Mouse (Mus musculus): ENCODE data around the gene Klhl4.

Klhl4 gene

DNA sequence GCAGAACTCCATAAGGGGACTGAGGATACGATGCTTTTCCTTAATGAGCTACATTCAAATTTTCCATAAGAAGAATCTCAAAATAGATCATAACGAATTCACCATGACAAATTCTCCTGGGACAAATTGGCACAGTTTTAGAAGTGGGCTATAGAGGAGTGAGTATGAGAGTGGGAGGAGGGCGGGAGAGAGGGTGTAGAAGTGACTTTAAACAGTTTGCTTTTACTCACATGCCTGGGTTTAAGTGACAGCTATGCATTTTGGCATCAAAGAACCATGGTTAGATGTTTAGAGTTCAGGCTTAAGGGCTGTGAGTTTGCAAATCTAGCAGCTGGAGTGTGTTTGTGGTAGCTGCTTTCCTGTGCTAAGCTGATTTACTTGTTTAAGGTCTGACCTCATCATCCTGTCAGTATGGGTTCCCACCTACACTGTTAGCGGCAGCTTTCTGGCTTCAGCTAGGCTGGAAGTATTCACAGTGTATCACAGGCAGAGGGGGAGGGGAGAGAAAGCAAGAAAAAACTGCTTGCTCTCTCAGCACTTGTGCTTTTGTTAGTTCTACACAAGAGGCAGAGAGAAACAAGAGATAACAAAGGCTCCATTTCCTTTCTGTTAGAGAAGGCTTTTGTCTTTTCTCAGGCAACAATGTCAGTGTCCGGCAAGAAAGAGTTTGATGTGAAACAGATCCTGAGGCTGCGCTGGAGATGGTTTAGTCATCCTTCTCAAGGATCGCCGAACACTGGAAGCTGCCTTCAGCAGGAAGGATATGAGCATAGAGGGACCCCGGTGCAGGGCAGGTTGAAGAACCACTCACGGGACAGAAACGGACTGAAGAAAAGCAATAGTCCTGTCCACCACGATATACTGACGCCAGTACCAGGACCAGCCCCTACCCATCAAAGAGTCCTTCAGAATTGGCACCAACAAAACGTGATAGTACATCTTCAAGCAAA lies at the start of gene Klhl4:
Klhl4 (plus strand) TSS at position 552 of the 950 bp plus-strand sequence.
- DNase-seq (ENCODE audit: low spot score), result no peak

DNA sequence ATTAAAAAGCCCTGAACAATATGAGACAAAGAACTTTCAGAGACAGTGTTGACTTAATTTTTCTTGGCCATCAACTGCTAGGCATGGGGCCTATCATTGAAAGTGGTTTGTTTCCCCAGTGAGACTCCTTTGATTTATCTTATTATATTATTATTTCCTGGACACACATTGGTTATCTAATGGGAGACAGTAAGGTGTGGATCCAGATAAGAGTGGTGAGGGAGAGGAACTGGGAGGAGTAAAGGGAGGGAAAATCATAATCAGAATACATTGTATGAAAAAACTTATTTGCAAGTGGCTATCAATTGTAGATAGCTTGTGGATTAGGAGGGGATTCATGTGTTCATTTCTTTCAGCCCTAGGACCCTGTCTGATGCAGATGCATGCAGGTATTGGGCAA lies 10.0 kb downstream of the Klhl4 start:
- DNase-seq (ENCODE audit: low spot score), result no peak

- DNase-seq (ENCODE audit: low spot score), result no peak
Observed at GRCm38 (mm10) chrX:114486691-114487090, 12.6 kb downstream of the Klhl4 start.

- peak; percentile 9 for DNase-seq (ENCODE audit: low spot score)
Observed at GRCm38 (mm10) chrX:114558141-114558540, 84.0 kb downstream of the Klhl4 start.

DNA sequence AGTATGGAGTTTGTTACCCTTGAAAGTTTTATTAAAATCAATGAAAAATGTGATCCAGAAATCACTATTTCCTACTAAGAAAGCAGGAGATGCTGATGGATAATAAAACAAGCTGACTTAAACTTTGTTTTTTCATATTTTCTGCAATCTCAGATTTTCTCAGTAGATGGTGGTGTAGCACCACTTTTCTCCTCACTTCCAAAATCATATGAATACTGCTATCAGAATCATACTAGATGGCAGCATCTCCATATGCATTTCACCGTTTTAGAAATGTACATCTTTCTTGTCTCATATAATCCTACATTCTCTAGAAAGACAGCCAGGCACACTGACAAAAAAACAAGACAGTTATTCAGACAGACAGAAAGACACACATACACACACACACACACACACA lies 108.2 kb downstream of the Klhl4 start:
- no peak for DNase-seq (ENCODE audit: low spot score)
